7 mouse cellular contexts compared by ENCODE assay signal in the genomic region with DNA sequence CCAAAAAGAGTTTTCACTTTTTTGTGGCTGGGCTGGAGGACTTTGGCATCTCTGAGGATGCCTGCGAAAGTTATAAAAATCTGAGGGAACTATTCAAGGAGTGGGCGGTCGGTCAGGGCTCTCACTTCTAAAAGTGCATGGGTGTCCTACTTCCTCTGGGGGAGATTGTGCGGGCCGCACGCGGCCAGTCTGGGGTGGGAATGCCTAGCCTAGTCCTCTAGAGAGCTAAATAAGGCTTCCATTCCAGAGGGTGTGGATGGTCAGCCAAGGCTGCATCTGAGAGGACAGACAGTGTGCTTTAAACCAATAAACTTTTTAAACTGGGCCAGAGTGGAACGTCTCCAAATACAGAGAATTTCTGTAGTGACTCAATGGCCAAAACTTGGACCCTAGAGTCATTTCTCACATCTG. TPM values are rescaled to one million over a fixed set of nuclear protein-coding genes. Genes with fewer than 3 reads are reported as not detected.
DNase-seq lines count a peak whose midpoint lies in the region; ATAC-seq and TF ChIP-seq lines count a peak whose summit lies in the region.

No protein-coding gene starts in this region.

- WGBS in embryonic facial prominence, embryonic 15.5 days: 6% methylated on average over 8 of the region's 8 CpGs
- 20% methylated on average over 8 of the region's 8 CpGs for WGBS in heart, embryonic 15.5 days
- 12% methylated on average over 8 of the region's 8 CpGs for WGBS in liver, embryonic 12.5 days (ENCODE audit: insufficient replicate concordance)
- 45% methylated on average over 8 of the region's 8 CpGs for WGBS in olfactory bulb, adult 2 months

- H3K9ac ChIP-seq in embryonic facial prominence, embryonic 15.5 days: peak overlapping the region; percentile 84; the same call in 1 of the 2 replicates
- H3K9ac ChIP-seq in heart, embryonic 15.5 days: peak overlapping the region; percentile 88
- H3K9ac ChIP-seq in liver, embryonic 12.5 days: no peak overlapping the region; the same call in 1 of the 2 replicates

- H3K36me3 ChIP-seq in embryonic facial prominence, embryonic 15.5 days: no peaks in the 10 kb centered on the region
- H3K36me3 ChIP-seq in heart, embryonic 15.5 days: no peaks in the 10 kb centered on the region
- H3K36me3 ChIP-seq in liver, embryonic 12.5 days: no peaks in the 10 kb centered on the region

- H3K4me3 ChIP-seq in embryonic facial prominence, embryonic 15.5 days (replicated peaks): peak overlapping the region; percentile 88
- peak overlapping the region; percentile 86 for H3K4me3 ChIP-seq in heart, embryonic 15.5 days
- H3K4me3 ChIP-seq in liver, embryonic 12.5 days: peak overlapping the region; percentile 56
- H3K4me3 ChIP-seq in olfactory bulb, adult 2 months (ENCODE audit: insufficient read depth, low read depth, low read length): peak overlapping the region; percentile 90

- peaks cover 29% of the 10 kb centered on the region for H3K4me1 ChIP-seq in embryonic facial prominence, embryonic 15.5 days
- H3K4me1 ChIP-seq in heart, embryonic 15.5 days (replicated peaks): peaks cover 40% of the 10 kb centered on the region
- H3K4me1 ChIP-seq in liver, embryonic 12.5 days: no peaks in the 10 kb centered on the region
- H3K4me1 ChIP-seq in olfactory bulb, adult 2 months (ENCODE audit: control insufficient read depth, insufficient read depth, low read length): peaks cover 16% of the 10 kb centered on the region

- H3K27me3 ChIP-seq in embryonic facial prominence, embryonic 15.5 days: no peaks in the 10 kb centered on the region
- no peaks in the 10 kb centered on the region for H3K27me3 ChIP-seq in heart, embryonic 15.5 days
- H3K27me3 ChIP-seq in liver, embryonic 12.5 days (replicated peaks): peaks cover 41% of the 10 kb centered on the region

- DNase-seq in adipocyte (ENCODE audit: low spot score): peak; percentile 70
- no peak for DNase-seq in thymus, postnatal 4 days
- no peak for DNase-seq in spleen, postnatal 10 days (ENCODE audit: low spot score in 2 of 2)

- H3K9me3 ChIP-seq in embryonic facial prominence, embryonic 15.5 days (replicated peaks): no peaks in the 10 kb centered on the region
- H3K9me3 ChIP-seq in heart, embryonic 15.5 days (replicated peaks): no peaks in the 10 kb centered on the region
- H3K9me3 ChIP-seq in liver, embryonic 12.5 days (replicated peaks): no peaks in the 10 kb centered on the region

- TF ChIP-seq POLR2A in olfactory bulb, adult 2 months (IDR thresholded peaks at IDR 0.05; ENCODE audit: insufficient read depth, low read depth, low read length): no peak

- no peak for ATAC-seq in embryonic facial prominence, embryonic 15.5 days (ENCODE audit: insufficient number of reproducible peaks, low FRiP score, low TSS enrichment, low read depth)
- no peak for ATAC-seq in heart, embryonic 15.5 days (replicated peaks; ENCODE audit: insufficient number of reproducible peaks, insufficient read depth, low FRiP score, low read depth)
- no peak for ATAC-seq in liver, embryonic 12.5 days

- H3K4me2 ChIP-seq in embryonic facial prominence, embryonic 15.5 days (replicated peaks): peak overlapping the region; percentile 67
- peak overlapping the region; percentile 76 for H3K4me2 ChIP-seq in heart, embryonic 15.5 days
- H3K4me2 ChIP-seq in liver, embryonic 12.5 days: peak overlapping the region; percentile 63

- H3K27ac ChIP-seq in embryonic facial prominence, embryonic 15.5 days (replicated peaks): peak overlapping the region; percentile 91
- peak overlapping the region; percentile 92 for H3K27ac ChIP-seq in heart, embryonic 15.5 days
- no peak overlapping the region for H3K27ac ChIP-seq in liver, embryonic 12.5 days
- no peak overlapping the region for H3K27ac ChIP-seq in olfactory bulb, adult 2 months (ENCODE audit: insufficient read depth, low read depth, low read length)

- no peak for TF ChIP-seq CTCF in olfactory bulb, adult 2 months (IDR thresholded peaks at IDR 0.05; ENCODE audit: insufficient read depth, low read depth, low read length)

RNA-seq across cellular contexts. Expression of gene Pxdn, which starts 1.9 kb away (rescaled TPM):
- 90.6 and 94.8 TPM in 2 replicates for polyA plus RNA-seq in embryonic facial prominence, embryonic 15.5 days (2015; fragmentation: Nextera tagmentation; extraction: Ambion mirVana)
- polyA plus RNA-seq in heart, embryonic 15.5 days (2015; fragmentation: Nextera tagmentation; extraction: Ambion mirVana): 60.0 and 78.0 TPM in 2 replicates
- polyA plus RNA-seq in liver, embryonic 12.5 days (2016; fragmentation: Nextera tagmentation; extraction: Ambion mirVana): 13.9 and 14.6 TPM in 2 replicates
- not detected in 2 replicates for polyA plus RNA-seq in olfactory bulb, adult 2 months (2012; ENCODE audit: insufficient read depth, insufficient read length, low replicate concordance, missing spikeins)

Comparison
In these comparisons a context has a peak if more than half of its experiments do, and no peak if none do; other contexts are left out.
1. H3K27ac ChIP-seq: peak in embryonic facial prominence, embryonic 15.5 days (single experiment) and heart, embryonic 15.5 days (single experiment); none in liver, embryonic 12.5 days (single experiment) and olfactory bulb, adult 2 months (single experiment).
2. Peak in every context shown above with its lines, with median percentiles within 50 percentile points of each other: H3K4me2 ChIP-seq and H3K4me3 ChIP-seq.